Mouse (Mus musculus) ES-Bruce4 (cell line): Measurements from ENCODE around the gene Usp10.

Source experiments
- CTCF ChIP-seq: IDR thresholded peaks from one replicate; pipeline ENCODE4 v1.8.1; 2011; ENCODE audit warnings: low read depth, low read length
- EP300 ChIP-seq: IDR thresholded peaks from 2 replicates; pipeline ENCODE4 v1.6.1; 2011; ENCODE audit warnings: low read depth, low read length; ENCODE audit not compliant: insufficient read depth
- POLR2A ChIP-seq: IDR thresholded peaks from one replicate; pipeline ENCODE4 v1.8.1; 2011; ENCODE audit warnings: low read length; ENCODE audit not compliant: insufficient read depth

DNA sequence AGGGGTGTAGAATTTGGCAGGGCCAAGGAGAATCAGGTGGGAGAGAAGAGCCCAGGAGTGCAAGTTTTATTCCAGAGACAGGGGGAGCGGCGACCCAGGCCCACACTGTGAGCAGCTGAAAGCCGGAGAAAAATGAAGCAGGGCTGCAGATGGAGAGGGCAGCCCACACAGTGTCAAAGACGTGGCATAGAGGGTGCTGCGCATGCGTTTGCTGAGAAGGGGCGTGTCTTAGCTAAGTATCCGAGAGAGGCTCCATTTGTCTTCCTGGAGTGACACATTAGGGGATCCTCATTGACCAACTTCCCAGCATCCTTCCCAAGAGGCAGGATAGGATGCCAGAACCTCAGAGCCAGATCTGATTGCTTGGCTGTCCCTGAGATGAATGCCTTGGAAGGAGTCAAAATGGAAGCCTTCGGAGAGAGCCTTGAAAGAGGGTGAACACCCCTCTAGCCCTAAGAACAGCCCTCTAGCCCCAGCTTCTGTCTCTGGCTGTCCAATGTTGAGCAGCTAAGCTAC, 96.5 kb downstream of the Usp10 start:
- TF ChIP-seq POLR2A: no peak
- TF ChIP-seq CTCF: no peak
- no peak for TF ChIP-seq EP300
